Comparison of ENCODE assay signal across 21 mouse cellular contexts in the genomic region with DNA sequence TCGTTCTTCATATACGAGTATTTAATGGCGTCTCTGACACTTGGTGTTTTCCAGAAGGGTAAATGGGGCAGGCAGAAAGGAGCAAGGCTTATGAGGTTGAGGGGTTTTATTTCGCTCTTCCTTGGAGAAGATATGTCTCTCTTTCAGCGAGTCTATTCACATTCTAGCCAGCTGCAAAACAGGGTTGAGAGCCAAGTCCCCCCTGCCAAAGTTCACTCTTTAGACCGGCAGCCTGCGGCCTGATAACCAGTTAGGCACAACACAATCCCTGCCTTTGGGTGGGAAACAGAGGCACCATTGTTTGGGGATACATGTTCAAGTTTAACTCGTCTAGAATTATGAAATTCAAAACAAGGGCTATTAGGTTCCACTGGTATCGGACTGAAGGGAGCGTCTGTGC.
DNase-seq lines count a peak whose midpoint lies in the region; ATAC-seq and TF ChIP-seq lines count a peak whose summit lies in the region.
"Had no signal": no experiment of that assay in that cellular context is flagged by ENCODE, and none has a peak within 500 bp of the region (broad histone marks: within the 10 kb centered on the region; RNA-seq: fewer than 3 reads in every experiment).

No protein-coding gene starts in this region.

- no peak overlapping the region for H3K27ac ChIP-seq in layer of hippocampus, adult 2 months
- no peak overlapping the region; the same call in 1 of the 2 replicates for H3K27ac ChIP-seq in neural tube, embryonic 15.5 days (replicated peaks)
- H3K27ac ChIP-seq: forebrain, embryonic 13.5 days; heart, embryonic 15.5 days; hindbrain, embryonic 12.5 days; kidney, embryonic 15.5 days; left cerebral cortex, adult 2 months; limb, embryonic 15.5 days; liver, embryonic 15.5 days; midbrain, embryonic 12.5 days; neural tube, embryonic 12.5 days; stomach, postnatal 0 days had no signal

- no peaks in the 10 kb centered on the region for H3K36me3 ChIP-seq in neural tube, embryonic 15.5 days
- H3K36me3 ChIP-seq: heart, embryonic 15.5 days; hindbrain, embryonic 12.5 days; kidney, embryonic 15.5 days; limb, embryonic 15.5 days; liver, embryonic 15.5 days; midbrain, embryonic 12.5 days; neural tube, embryonic 12.5 days had no signal

- H3K9me3 ChIP-seq in neural tube, embryonic 15.5 days (replicated peaks): no peaks in the 10 kb centered on the region
- H3K9me3 ChIP-seq: forebrain, embryonic 13.5 days; heart, embryonic 15.5 days; hindbrain, embryonic 12.5 days; kidney, embryonic 15.5 days; limb, embryonic 15.5 days; liver, embryonic 15.5 days; midbrain, embryonic 12.5 days; neural tube, embryonic 12.5 days had no signal

- H3K27me3 ChIP-seq in neural tube, embryonic 15.5 days (replicated peaks): no peaks in the 10 kb centered on the region
- H3K27me3 ChIP-seq: forebrain, embryonic 13.5 days; heart, embryonic 15.5 days; hindbrain, embryonic 12.5 days; kidney, embryonic 15.5 days; limb, embryonic 15.5 days; liver, embryonic 15.5 days; midbrain, embryonic 12.5 days; neural tube, embryonic 12.5 days had no signal

- H3K4me1 ChIP-seq in neural tube, embryonic 15.5 days: peaks cover 32% of the 10 kb centered on the region
- H3K4me1 ChIP-seq: liver, embryonic 15.5 days had no signal

- H3K9ac ChIP-seq in neural tube, embryonic 15.5 days (replicated peaks): no peak overlapping the region
- H3K9ac ChIP-seq: forebrain, embryonic 13.5 days; heart, embryonic 15.5 days; hindbrain, embryonic 12.5 days; kidney, embryonic 15.5 days; limb, embryonic 15.5 days; liver, embryonic 15.5 days; midbrain, embryonic 12.5 days; neural tube, embryonic 12.5 days had no signal

- 76% methylated on average over 10 of the region's 10 CpGs for WGBS in neural tube, embryonic 15.5 days

- TF ChIP-seq CTCF in layer of hippocampus, adult 2 months (conservative IDR thresholded peaks at IDR 0.05): no peak

- no peak for DNase-seq in frontal cortex, postnatal 25 days (ENCODE audit: low spot score in 2 of 2)
- DNase-seq in layer of hippocampus, adult 2 months (ENCODE audit: low spot score in 2 of 2): peak; percentile 13 to 26
- DNase-seq in layer of hippocampus, adult 18-20 months (ENCODE audit: low spot score in 2 of 2): no peak
- DNase-seq in right cerebral cortex, postnatal 10 days (ENCODE audit: low spot score in 2 of 2): peak; percentile 54 to 60
- no peak for DNase-seq in right cerebral cortex, postnatal 14 days
- DNase-seq: adrenal gland, postnatal 36 days; cerebellum, postnatal 25 days; gastrocnemius, postnatal 14 days; kidney, postnatal 4 days had no signal

- ATAC-seq in frontal cortex, adult (ENCODE audit: low TSS enrichment): peak; percentile 41; the same call in 1 of the 2 replicates
- ATAC-seq in neural tube, embryonic 15.5 days (ENCODE audit: low FRiP score): no peak
- ATAC-seq: forebrain, embryonic 13.5 days had no signal

- no peak overlapping the region for H3K4me3 ChIP-seq in layer of hippocampus, adult 2 months
- no peak overlapping the region for H3K4me3 ChIP-seq in neural tube, embryonic 15.5 days (replicated peaks)
- H3K4me3 ChIP-seq: forebrain, embryonic 13.5 days; heart, embryonic 15.5 days; hindbrain, embryonic 12.5 days; kidney, embryonic 15.5 days; left cerebral cortex, adult 2 months; limb, embryonic 15.5 days; liver, embryonic 15.5 days; midbrain, embryonic 12.5 days; neural tube, embryonic 12.5 days had no signal

- H3K4me2 ChIP-seq in neural tube, embryonic 15.5 days: no peak overlapping the region
- H3K4me2 ChIP-seq: forebrain, embryonic 13.5 days; heart, embryonic 15.5 days; hindbrain, embryonic 12.5 days; kidney, embryonic 15.5 days; limb, embryonic 15.5 days; liver, embryonic 15.5 days; midbrain, embryonic 12.5 days; neural tube, embryonic 12.5 days had no signal

Comparison
In these comparisons a context has a peak if more than half of its experiments do, and no peak if none do; other contexts are left out.
1. DNase-seq: peak in layer of hippocampus, adult 2 months (2 of 2) and right cerebral cortex, postnatal 10 days (2 of 2); none in frontal cortex, postnatal 25 days (0 of 2), layer of hippocampus, adult 18-20 months (0 of 2) and right cerebral cortex, postnatal 14 days (single experiment).